Mouse (Mus musculus): ENCODE results near the gene Cenpc1. TPM values are rescaled to one million over a fixed set of nuclear protein-coding genes. Genes with fewer than 3 reads are reported as not detected.

Gene Cenpc1
- polyA plus RNA-seq, 1 experiment = 3.8 TPM

- Histone ChIP-seq H3K4me2 (ENCODE audit: low read depth) (no peak overlapping the region), H3ac (ENCODE audit: control insufficient read depth, insufficient read length) (no peak overlapping the region), H3K36me3 (ENCODE audit: control insufficient read depth, insufficient read depth) (no peaks in the 10 kb centered on the region), H3K4me3 (no peak overlapping the region), H3K79me2 (ENCODE audit: control insufficient read depth, insufficient read depth) (no peaks in the 10 kb centered on the region), H3K27me3 (ENCODE audit: control insufficient read depth, insufficient read depth, insufficient read length) (no peaks in the 10 kb centered on the region)
- TF ChIP-seq SRF (IDR thresholded peaks at IDR 0.05; ENCODE audit: control insufficient read depth, insufficient read length, low read depth) = no peak
- no peak for TF ChIP-seq TCF3 (IDR thresholded peaks at IDR 0.05; ENCODE audit: insufficient read length, low read depth)
- TF ChIP-seq E2F4 (IDR thresholded peaks at IDR 0.05; ENCODE audit: insufficient read depth) = no peak
- no peak for TF ChIP-seq MAX (IDR thresholded peaks at IDR 0.05; ENCODE audit: low read depth)
- TF ChIP-seq MYOD1 (IDR thresholded peaks at IDR 0.05; ENCODE audit: control insufficient read depth in 1 of 3, insufficient read length in 2 of 3, low read depth in 2 of 3) = no peak
- no peak for TF ChIP-seq TCF12 (IDR thresholded peaks at IDR 0.05; ENCODE audit: insufficient read depth, poor library complexity, severe bottlenecking)
These were observed 19.6 kb upstream of the Cenpc1 start for GRCm38 (mm10) chr5:86084979-86085378.

GRCm38 (mm10) chr5:86083987-86084386 lies 18.6 kb upstream of the Cenpc1 start:
- Histone ChIP-seq H3K36me3 (ENCODE audit: control insufficient read depth, insufficient read depth) (no peaks in the 10 kb centered on the region), H3K4me2 (ENCODE audit: low read depth) (no peak overlapping the region), H3ac (ENCODE audit: control insufficient read depth, insufficient read length) (no peak overlapping the region), H3K79me2 (ENCODE audit: control insufficient read depth, insufficient read depth) (no peaks in the 10 kb centered on the region), H3K27me3 (ENCODE audit: control insufficient read depth, insufficient read depth, insufficient read length) (no peaks in the 10 kb centered on the region), H3K4me3 (no peak overlapping the region)
- TF ChIP-seq REST (IDR thresholded peaks at IDR 0.05; ENCODE audit: insufficient read depth, insufficient read length) (no peak), MYOG (IDR thresholded peaks at IDR 0.05; ENCODE audit: control insufficient read depth in 1 of 3, insufficient read depth in 1 of 3, insufficient read length in 2 of 3, low read depth in 2 of 3) (no peak), MYOD1 (IDR thresholded peaks at IDR 0.05; ENCODE audit: control insufficient read depth in 1 of 3, insufficient read length in 2 of 3, low read depth in 2 of 3) (no peak), POLR2AphosphoS2 (IDR thresholded peaks at IDR 0.05; ENCODE audit: insufficient read length, low read depth) (no peak), TCF12 (IDR thresholded peaks at IDR 0.05; ENCODE audit: insufficient read depth, poor library complexity, severe bottlenecking) (no peak), POLR2A (IDR thresholded peaks at IDR 0.05; ENCODE audit: insufficient read length, low read depth) (no peak)

- Histone ChIP-seq H3ac (ENCODE audit: control insufficient read depth, insufficient read length) (no peak overlapping the region), H3K27me3 (ENCODE audit: control insufficient read depth, insufficient read depth, insufficient read length) (no peaks in the 10 kb centered on the region), H3K4me2 (ENCODE audit: low read depth) (no peak overlapping the region), H3K36me3 (ENCODE audit: control insufficient read depth, insufficient read depth) (no peaks in the 10 kb centered on the region), H3K79me2 (ENCODE audit: control insufficient read depth, insufficient read depth) (no peaks in the 10 kb centered on the region), H3K4me3 (no peak overlapping the region)
- TF ChIP-seq REST (IDR thresholded peaks at IDR 0.05; ENCODE audit: insufficient read depth, insufficient read length) = no peak
- no peak for TF ChIP-seq E2F4 (IDR thresholded peaks at IDR 0.05; ENCODE audit: insufficient read depth)
- no peak for TF ChIP-seq TCF12 (IDR thresholded peaks at IDR 0.05; ENCODE audit: insufficient read depth, poor library complexity, severe bottlenecking)
- TF ChIP-seq POLR2AphosphoS2 (IDR thresholded peaks at IDR 0.05; ENCODE audit: insufficient read length, low read depth) = no peak
- TF ChIP-seq CEBPB (IDR thresholded peaks at IDR 0.05; ENCODE audit: insufficient read depth, poor library complexity, severe bottlenecking) = no peak
- no peak for TF ChIP-seq TCF3 (IDR thresholded peaks at IDR 0.05; ENCODE audit: insufficient read length, low read depth)
- no peak for TF ChIP-seq USF1 (IDR thresholded peaks at IDR 0.05; ENCODE audit: low read depth)
- TF ChIP-seq MAX (IDR thresholded peaks at IDR 0.05; ENCODE audit: low read depth) = no peak
These were observed 13.4 kb upstream of the Cenpc1 start for GRCm38 (mm10) chr5:86078720-86079334.

- no peaks in the 10 kb centered on the region for H3K79me2 ChIP-seq (ENCODE audit: control insufficient read depth, insufficient read depth)
- H3K4me2 ChIP-seq (ENCODE audit: low read depth) = no peak overlapping the region
- H3K36me3 ChIP-seq (ENCODE audit: control insufficient read depth, insufficient read depth) = no peaks in the 10 kb centered on the region
- H3ac ChIP-seq (ENCODE audit: control insufficient read depth, insufficient read length) = no peak overlapping the region
- H3K4me3 ChIP-seq = no peak overlapping the region
- TF ChIP-seq USF1 (IDR thresholded peaks at IDR 0.05; ENCODE audit: low read depth) = no peak
- no peak for TF ChIP-seq REST (IDR thresholded peaks at IDR 0.05; ENCODE audit: insufficient read depth, insufficient read length)
- no peak for TF ChIP-seq MAX (IDR thresholded peaks at IDR 0.05; ENCODE audit: low read depth)
- no peaks in the 10 kb centered on the region for H3K27me3 ChIP-seq (ENCODE audit: control insufficient read depth, insufficient read depth, insufficient read length)
These were observed 7.5 kb upstream of the Cenpc1 start for GRCm38 (mm10) chr5:86072756-86073386.

- no peaks in the 10 kb centered on the region for H3K36me3 ChIP-seq (ENCODE audit: control insufficient read depth, insufficient read depth)
- H3ac ChIP-seq (ENCODE audit: control insufficient read depth, insufficient read length) = no peak within 1 kb of the TSS
- no peaks in the 10 kb centered on the region for H3K79me2 ChIP-seq (ENCODE audit: control insufficient read depth, insufficient read depth)
- H3K4me3 ChIP-seq = no peak within 1 kb of the TSS
- H3K27me3 ChIP-seq (ENCODE audit: control insufficient read depth, insufficient read depth, insufficient read length) = no peaks in the 10 kb centered on the region
- no peak for TF ChIP-seq SRF (IDR thresholded peaks at IDR 0.05; ENCODE audit: control insufficient read depth, insufficient read length, low read depth)
- TF ChIP-seq MYOD1 (IDR thresholded peaks at IDR 0.05; ENCODE audit: control insufficient read depth in 1 of 3, insufficient read length in 2 of 3, low read depth in 2 of 3) = no peak
- TF ChIP-seq REST (IDR thresholded peaks at IDR 0.05; ENCODE audit: insufficient read depth, insufficient read length) = no peak
- TF ChIP-seq POLR2AphosphoS2 (IDR thresholded peaks at IDR 0.05; ENCODE audit: insufficient read length, low read depth) = no peak
- no peak for TF ChIP-seq MYOG (IDR thresholded peaks at IDR 0.05; ENCODE audit: control insufficient read depth in 1 of 3, insufficient read depth in 1 of 3, insufficient read length in 2 of 3, low read depth in 2 of 3)
- TF ChIP-seq MAX (IDR thresholded peaks at IDR 0.05; ENCODE audit: low read depth) = no peak
- TF ChIP-seq CEBPB (IDR thresholded peaks at IDR 0.05; ENCODE audit: insufficient read depth, poor library complexity, severe bottlenecking) = no peak
- TF ChIP-seq POLR2A (IDR thresholded peaks at IDR 0.05; ENCODE audit: insufficient read length, low read depth) = no peak
- TF ChIP-seq TCF3 (IDR thresholded peaks at IDR 0.05; ENCODE audit: insufficient read length, low read depth) = no peak
- TF ChIP-seq USF1 (IDR thresholded peaks at IDR 0.05; ENCODE audit: low read depth) = no peak
- no peak for TF ChIP-seq TCF12 (IDR thresholded peaks at IDR 0.05; ENCODE audit: insufficient read depth, poor library complexity, severe bottlenecking)
- TF ChIP-seq E2F4 (IDR thresholded peaks at IDR 0.05; ENCODE audit: insufficient read depth) = no peak
- no peak within 1 kb of the TSS for H3K4me2 ChIP-seq (ENCODE audit: low read depth)
These were observed 6.2 kb upstream of the Cenpc1 start, which contains the start of gene Stap1 for GRCm38 (mm10) chr5:86071538-86071937. Stap1 (plus strand) TSS chr5:86071746.

Measured in myocyte (in vitro differentiated cells).